Mouse (Mus musculus) B cell, adult 62 days (primary cell): ENCODE measurements around the gene Bola3. TPM values are rescaled to one million over a fixed set of nuclear protein-coding genes. Genes with fewer than 3 reads are reported as not detected.

ENCODE experiments used
- total RNA-seq: library from RNA; stranded (reverse); gene quantifications from 4 replicates; pipeline ENCODE4 v1.2.4, GENCODE M21; 2023

Gene Bola3
- total RNA-seq, result 34.3 to 42.1 TPM (median 38.3 TPM) in 4 replicates

DNA sequence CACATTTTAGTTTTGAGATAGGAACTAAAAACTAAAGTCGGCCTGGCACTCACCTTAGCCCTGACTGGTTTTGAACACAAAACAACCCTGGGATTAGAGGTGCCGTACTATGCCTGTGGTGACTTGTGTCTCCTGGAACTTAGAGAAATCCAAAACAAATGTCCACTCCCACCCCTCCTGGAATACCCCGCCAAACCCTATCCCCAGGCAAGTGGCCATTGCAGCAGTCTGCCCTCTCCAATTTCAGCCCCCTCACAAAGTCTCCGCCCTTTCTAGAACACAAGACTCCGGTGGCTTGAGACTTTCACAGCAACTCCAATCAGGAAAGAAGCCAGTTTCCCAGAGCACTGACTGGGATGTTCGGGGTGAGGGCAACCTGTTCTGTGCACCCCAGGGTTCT, at the start of gene Bola3:
TSS of gene Bola3 (plus strand) at position 275 of the 400 bp plus-strand sequence.

DNA sequence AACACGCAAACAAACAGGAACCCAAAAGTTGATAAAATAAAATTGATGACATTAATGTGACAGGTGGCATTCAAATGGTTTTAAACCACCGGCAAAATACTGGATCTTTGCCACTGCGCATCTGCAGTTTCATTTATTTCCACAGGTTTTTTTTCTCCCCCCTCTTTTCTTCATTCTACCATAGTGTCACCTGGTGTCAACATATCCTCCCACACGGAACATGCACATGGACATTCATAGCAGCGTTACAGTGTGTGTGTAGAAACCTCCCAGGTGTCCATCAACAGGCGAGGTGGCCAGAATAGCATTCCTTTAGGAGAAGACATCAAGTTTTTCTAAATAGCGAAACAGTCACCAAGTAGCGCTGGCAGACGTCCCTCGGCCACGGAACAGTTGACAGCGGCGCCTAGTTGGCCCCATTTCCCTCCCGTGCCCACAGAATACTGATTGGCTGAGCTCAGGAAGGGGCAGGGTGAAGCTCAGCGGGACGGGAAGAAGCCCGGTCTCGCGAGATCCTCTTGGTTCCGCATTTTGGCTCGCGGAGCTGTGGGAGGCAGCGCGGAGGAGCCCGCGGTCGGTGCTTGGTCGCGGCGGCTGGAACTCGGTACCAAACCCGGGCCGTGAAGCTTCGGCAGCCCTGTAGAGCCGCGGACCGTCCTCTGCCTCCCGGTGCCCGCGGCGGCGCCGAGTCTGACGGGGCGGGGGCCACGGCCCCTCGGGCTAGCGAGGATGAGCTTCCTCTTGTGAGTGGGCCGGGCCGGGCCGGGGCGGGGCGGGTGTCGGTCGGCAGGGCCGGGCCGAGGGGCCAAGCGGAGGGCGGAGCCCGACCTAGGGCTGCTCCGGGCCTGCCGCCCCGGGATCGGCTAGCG, 23.2 kb upstream of the Bola3 start, which contains the start of the genes Mthfd2 and Mob1a:
TSS of gene Mthfd2 (minus strand) at position 384 of the 869 bp plus-strand sequence.
TSS of gene Mob1a (plus strand) at position 492 of the 869 bp plus-strand sequence.

Other genes with a start within 250 kb of the Bola3 start
- gene Ccdc142, start 247.5 kb upstream of the Bola3 start, total RNA-seq, result 10.4 to 18.5 TPM (median 13.5 TPM) in 4 replicates
- gene Gm42688, start 247.5 kb upstream of the Bola3 start, total RNA-seq, result 11.7 to 14.2 TPM (median 12.4 TPM) in 4 replicates
- gene Mrpl53, start 240.1 kb upstream of the Bola3 start, total RNA-seq, result 23.0 to 35.3 TPM (median 27.6 TPM) in 4 replicates
- 27.6 to 34.5 TPM (median 31.8 TPM) in 4 replicates for gene Mogs, start 233.7 kb upstream of the Bola3 start, total RNA-seq
- 35.5 to 52.3 TPM (median 39.5 TPM) in 4 replicates for gene Wbp1, start 227.6 kb upstream of the Bola3 start, total RNA-seq
- gene Ino80b, start 223.7 kb upstream of the Bola3 start, total RNA-seq, result 28.0 to 34.1 TPM (median 31.1 TPM) in 4 replicates
- gene Rtkn, start 213.7 kb upstream of the Bola3 start, total RNA-seq, result not detected in 4 replicates
- 0.56 to 0.60 TPM in 2 of 4 replicates, not detected in the others for gene Wdr54, start 192.8 kb upstream of the Bola3 start, total RNA-seq
- not detected in 4 replicates for gene 1700003E16Rik, start 192.7 kb upstream of the Bola3 start, total RNA-seq
- 97.0 to 118 TPM (median 106 TPM) in 4 replicates for gene Dctn1, start 183.2 kb upstream of the Bola3 start, total RNA-seq
- not detected in 4 replicates for gene Slc4a5, start 129.3 kb upstream of the Bola3 start, total RNA-seq
- gene Mthfd2, start 23.2 kb upstream of the Bola3 start, total RNA-seq, result 10.0 to 15.5 TPM (median 13.0 TPM) in 4 replicates
- 139 to 147 TPM (median 140 TPM) in 4 replicates for gene Mob1a, start 23.1 kb upstream of the Bola3 start, total RNA-seq
- gene Tet3, start 109.9 kb downstream of the Bola3 start, total RNA-seq, result 76.4 to 91.5 TPM (median 83.7 TPM) in 4 replicates
- 48.3 to 57.5 TPM (median 53.9 TPM) in 4 replicates for gene Dguok, start 157.8 kb downstream of the Bola3 start, total RNA-seq
- not detected in 4 replicates for gene Actg2, start 187.1 kb downstream of the Bola3 start, total RNA-seq
- gene Stambp, start 223.6 kb downstream of the Bola3 start, total RNA-seq, result 15.3 to 17.4 TPM (median 16.3 TPM) in 4 replicates